Mouse (Mus musculus) frontal cortex, postnatal 36 days (tissue): ENCODE measurements at regions not wholly inside any gene's neighbourhood (a gene's known extent, or its start where the extent isn't known, plus 50 kb on each side); places are given as distances from the start of the nearest gene placed in this dataset.
A peak's percentile ranks its signal among the peaks of the same experiment; 100 is the strongest.

Experiments used
- DNase-seq, 2 experiments: peaks; one replicate each; pipeline ENCODE4 v3.0.0; 2022; ENCODE audit warnings: low spot score in 2 of 2

GRCm38 (mm10) chr9:104496220-104496619 lies 50.9 kb upstream of the Cpne4 start:
- peak in 1 of 2 experiments; percentile 10 for DNase-seq

- no peak for DNase-seq
These were observed 56.4 kb upstream of the Cpne4 start for GRCm38 (mm10) chr9:104490696-104491095.

- DNase-seq, result no peak
These were observed 57.7 kb upstream of the Cpne4 start for GRCm38 (mm10) chr9:104489383-104489782.

GRCm38 (mm10) chr9:104482440-104482839 lies 64.6 kb upstream of the Cpne4 start:
- no peak for DNase-seq

GRCm38 (mm10) chr9:104480683-104481082 lies 66.4 kb upstream of the Cpne4 start:
- DNase-seq, result no peak

GRCm38 (mm10) chr9:104474831-104475230 lies 72.3 kb upstream of the Cpne4 start:
- DNase-seq, result no peak

GRCm38 (mm10) chr9:104467238-104467637 lies 79.8 kb upstream of the Cpne4 start:
- DNase-seq, result no peak

GRCm38 (mm10) chr9:104463701-104464100 lies 83.4 kb upstream of the Cpne4 start:
- no peak for DNase-seq

- DNase-seq, result no peak
These were observed 87.0 kb upstream of the Cpne4 start for GRCm38 (mm10) chr9:104460133-104460532.

- DNase-seq, result peak in 1 of 2 experiments; percentile 43
These were observed 89.5 kb upstream of the Cpne4 start for GRCm38 (mm10) chr9:104457635-104458034.

GRCm38 (mm10) chr9:104448577-104449165 lies 98.4 kb upstream of the Cpne4 start:
- no peak for DNase-seq

- peak; percentile 22 to 41 for DNase-seq
These were observed 102.2 kb upstream of the Cpne4 start for GRCm38 (mm10) chr9:104444906-104445305.

GRCm38 (mm10) chr9:104443236-104443635 lies 103.8 kb upstream of the Cpne4 start:
- DNase-seq, result no peak

GRCm38 (mm10) chr9:104413021-104413420 lies 75.5 kb upstream of the Acpp start:
- DNase-seq, result no peak

GRCm38 (mm10) chr9:104410211-104410610 lies 72.7 kb upstream of the Acpp start:
- peak; percentile 54 to 69 for DNase-seq

GRCm38 (mm10) chr9:104409381-104409780 lies 71.8 kb upstream of the Acpp start:
- peak; percentile 4 to 17 for DNase-seq

- DNase-seq, result peak; percentile 69 to 72
These were observed 71.2 kb upstream of the Acpp start for GRCm38 (mm10) chr9:104408571-104409294.

- peak; percentile 8 to 9 for DNase-seq
These were observed 70.2 kb upstream of the Acpp start for GRCm38 (mm10) chr9:104407559-104408376.

GRCm38 (mm10) chr9:104407011-104407410 lies 69.5 kb upstream of the Acpp start:
- DNase-seq, result no peak

- DNase-seq, result no peak
These were observed 68.9 kb upstream of the Acpp start for GRCm38 (mm10) chr9:104406491-104406890.

- DNase-seq, result no peak
These were observed 66.3 kb upstream of the Acpp start for GRCm38 (mm10) chr9:104403863-104404262.

GRCm38 (mm10) chr9:104401673-104402072 lies 64.1 kb upstream of the Acpp start:
- DNase-seq, result no peak

GRCm38 (mm10) chr9:104399927-104400326 lies 62.4 kb upstream of the Acpp start:
- DNase-seq, result peak in 1 of 2 experiments; percentile 12
